ENCODE assay signal across 19 mouse cellular contexts in genomic region chr11:68062116-68062515, GRCm38 (mm10).
DNase-seq lines count a peak whose midpoint lies in the region; ATAC-seq and TF ChIP-seq lines count a peak whose summit lies in the region.
"Had no signal": no experiment of that assay in that cellular context is flagged by ENCODE, and none has a peak within 500 bp of the region (broad histone marks: within the 10 kb centered on the region; RNA-seq: fewer than 3 reads in every experiment).

No protein-coding gene starts in this region.

- H3K27me3 ChIP-seq in stomach, postnatal 0 days (ENCODE audit: control insufficient read depth, insufficient read depth, low read length), result no peaks in the 10 kb centered on the region
- H3K27me3 ChIP-seq: CH12.LX; heart, embryonic 12.5 days; intestine, embryonic 15.5 days; Patski had no signal

- TF ChIP-seq EP300 in stomach, postnatal 0 days (optimal IDR thresholded peaks at IDR 0.05), result no peak

- no peak overlapping the region for H3K4me3 ChIP-seq in stomach, postnatal 0 days (ENCODE audit: low read depth, low read length)
- H3K4me3 ChIP-seq: heart, adult 2 months; heart, embryonic 12.5 days; hindbrain, embryonic 10.5 days; intestine, embryonic 15.5 days had no signal

- 87% methylated on average over 2 of the region's 2 CpGs for WGBS in stomach, postnatal 0 days

- no peak for TF ChIP-seq CTCF in stomach, postnatal 0 days (IDR thresholded peaks at IDR 0.05; ENCODE audit: low read depth)

- no peak overlapping the region for H3K4me2 ChIP-seq in stomach, postnatal 0 days (replicated peaks; ENCODE audit: low read depth)
- H3K4me2 ChIP-seq: heart, embryonic 12.5 days; hindbrain, embryonic 14.5 days; intestine, embryonic 15.5 days had no signal

- H3K36me3 ChIP-seq in stomach, postnatal 0 days (ENCODE audit: control insufficient read depth, insufficient read depth, low read length), result no peaks in the 10 kb centered on the region
- H3K36me3 ChIP-seq: heart, embryonic 12.5 days; hindbrain, embryonic 10.5 days; intestine, embryonic 15.5 days had no signal

- H3K27ac ChIP-seq in stomach, postnatal 0 days (replicated peaks), result 0 out of 2 replicates have a peak overlapping the region, but pooled peaks have one; percentile 24
- H3K27ac ChIP-seq: heart, adult 2 months; hindbrain, embryonic 10.5 days; hindbrain, embryonic 14.5 days; intestine, embryonic 15.5 days had no signal

- H3K9ac ChIP-seq in stomach, postnatal 0 days (ENCODE audit: low read length), result no peak overlapping the region
- H3K9ac ChIP-seq: heart, embryonic 12.5 days; hindbrain, embryonic 14.5 days; intestine, embryonic 15.5 days had no signal

- H3K4me1 ChIP-seq in stomach, postnatal 0 days (replicated peaks; ENCODE audit: control insufficient read depth, insufficient read depth), result no peaks in the 10 kb centered on the region; the same call in 1 of the 2 replicates

- ATAC-seq in stomach, postnatal 0 days (ENCODE audit: low FRiP score, low TSS enrichment), result no peak
- ATAC-seq: activated CD4-positive, CD25-positive, alpha-beta regulatory T cell, adult 4 months; forebrain, embryonic 14.5 days; intestine, embryonic 15.5 days; Patski had no signal

- H3K9me3 ChIP-seq in stomach, postnatal 0 days (ENCODE audit: control insufficient read depth, low read length), result no peaks in the 10 kb centered on the region
- H3K9me3 ChIP-seq: heart, embryonic 12.5 days; hindbrain, embryonic 10.5 days; intestine, embryonic 15.5 days had no signal

- peak; percentile 33 to 35 for DNase-seq in cerebellum, adult 18-20 months
- no peak for DNase-seq in cerebellum, postnatal 4 days (ENCODE audit: low spot score in 2 of 2)
- peak; percentile 67 for DNase-seq in cerebellum, adult 9-10 months
- DNase-seq in cerebellum, postnatal 36 days, result peak; percentile 42 to 45
- no peak for DNase-seq in stomach, postnatal 0 days (ENCODE audit: low spot score)
- no peak for DNase-seq in layer of hippocampus, adult 9-10 months (ENCODE audit: low spot score)
- DNase-seq in urinary bladder, adult 2 months (ENCODE audit: low spot score), result no peak
- DNase-seq: adrenal gland, postnatal 14 days; gastrocnemius, postnatal 10 days; heart, adult 2 months; kidney, adult 18-20 months had no signal

Comparison
In these comparisons a context has a peak if more than half of its experiments do, and no peak if none do; other contexts are left out.
1. DNase-seq: peak in cerebellum, adult 18-20 months (2 of 2), cerebellum, adult 9-10 months (single experiment) and cerebellum, postnatal 36 days (2 of 2); none in cerebellum, postnatal 4 days (0 of 2), stomach, postnatal 0 days (single experiment), layer of hippocampus, adult 9-10 months (single experiment) and urinary bladder, adult 2 months (single experiment).